Mouse (Mus musculus): Measurements from ENCODE around the gene Commd1. TPM values are rescaled to one million over a fixed set of nuclear protein-coding genes. Genes with fewer than 3 reads are reported as not detected.

Gene Commd1
- total RNA-seq, 2 experiments from 2014 or later = 179 to 180 TPM

DNA sequence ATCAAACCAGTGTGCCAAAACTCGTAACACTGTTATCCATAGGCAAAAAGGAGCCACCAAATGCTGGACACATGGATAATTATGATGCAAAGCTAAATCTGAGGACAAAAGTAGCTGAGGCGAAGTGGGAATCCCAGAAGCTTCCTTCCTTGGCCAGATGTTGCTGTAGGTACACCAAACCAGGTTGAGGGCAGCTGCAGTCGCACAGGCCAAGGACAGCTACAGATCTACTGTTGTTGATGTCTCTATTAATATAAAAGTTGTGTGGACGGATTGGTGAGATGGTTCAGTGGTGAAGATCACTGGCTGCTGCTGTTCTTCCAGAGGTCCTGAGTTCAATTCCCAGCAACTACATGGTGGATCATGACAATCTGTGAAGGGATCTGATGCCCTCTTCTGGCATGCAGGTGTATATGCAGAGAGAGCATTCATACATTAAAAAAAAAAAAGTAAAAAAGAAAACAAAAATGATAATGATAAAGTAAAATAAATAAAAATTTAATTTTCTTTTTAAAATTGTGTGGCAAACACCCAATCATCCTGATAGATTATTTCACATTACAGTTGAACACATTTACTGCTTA is 24.3 kb downstream of the Commd1 start:
- DNase-seq = peak in 1 of 2 experiments; percentile 22
- intact Hi-C loops (cut with DNase I) = loop anchor here (1.0 to 5.0 kb wide), 5 partner anchors 96 to 731 kb away; partner anchors contain the start of gene B3gnt2

DNA sequence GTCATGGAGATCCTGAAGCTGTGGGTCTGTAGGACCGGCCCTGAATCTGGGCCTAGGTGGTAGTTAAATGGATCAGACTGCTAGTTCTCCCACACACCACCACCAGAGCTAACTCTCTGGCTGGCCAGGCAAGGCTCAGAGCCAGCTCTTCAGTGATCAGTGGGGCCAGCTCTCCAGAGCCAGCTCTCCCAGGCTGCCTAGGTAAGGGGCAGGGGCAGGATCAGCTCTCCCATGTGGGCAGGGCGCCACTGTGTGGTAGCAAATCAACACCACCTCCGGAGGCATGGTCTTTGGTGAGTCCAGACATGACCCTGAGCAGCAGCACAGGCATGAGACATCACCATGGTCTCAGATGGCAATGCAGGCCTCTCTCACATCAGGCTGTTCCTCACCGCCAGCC is 25.4 kb downstream of the Commd1 start:
- DNase-seq = peak; percentile 80 to 85
- intact Hi-C loops (cut with DNase I) = loop anchor here (1.0 to 5.0 kb wide), 5 partner anchors 95 to 730 kb away; partner anchors contain the start of gene B3gnt2

DNA sequence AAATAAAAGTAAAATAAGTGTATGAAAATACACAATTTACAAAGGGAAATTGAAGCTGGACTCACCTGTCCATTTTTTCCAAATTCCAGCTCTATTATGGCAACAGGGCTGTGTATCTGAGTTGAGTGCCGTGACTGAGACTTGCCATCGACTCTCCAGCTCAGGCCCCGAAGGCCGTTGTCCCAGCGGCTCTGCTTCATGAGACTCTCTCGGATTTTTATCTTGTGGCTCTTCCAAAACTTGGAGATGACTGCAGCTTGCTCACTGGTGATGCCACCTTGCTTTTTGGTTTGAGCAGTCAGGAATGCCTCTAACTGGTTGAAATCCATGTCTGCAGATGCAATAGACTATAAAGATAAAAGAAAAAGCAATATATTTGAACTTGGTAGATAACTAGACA is 25.8 kb downstream of the Commd1 start:
- DNase-seq = no peak
- intact Hi-C loops (cut with DNase I) = loop anchor here (5.0 kb wide), 4 partner anchors 94 to 729 kb away; partner anchors contain the start of gene B3gnt2

DNA sequence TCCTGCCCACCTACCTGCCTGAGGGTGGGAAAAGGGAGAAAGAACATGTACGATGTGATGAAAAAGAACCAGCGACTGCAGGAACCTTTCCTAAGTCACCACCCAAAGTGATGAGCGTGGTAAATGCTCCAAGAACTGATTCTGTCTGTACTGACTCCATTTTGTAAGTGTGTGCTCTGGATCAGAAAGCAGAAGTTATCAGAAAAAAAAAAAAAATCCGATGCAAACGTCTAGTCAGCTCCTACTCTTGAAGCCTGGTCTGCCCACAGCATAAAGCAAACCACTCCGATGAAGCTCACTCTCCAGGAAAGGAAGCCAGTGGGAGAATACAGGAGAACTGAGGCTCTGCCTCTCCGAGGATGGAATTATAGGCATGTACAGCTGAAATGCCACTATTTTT is 29.5 kb downstream of the Commd1 start:
- DNase-seq = no peak
- intact Hi-C loops (cut with DNase I) = no loop called here

DNA sequence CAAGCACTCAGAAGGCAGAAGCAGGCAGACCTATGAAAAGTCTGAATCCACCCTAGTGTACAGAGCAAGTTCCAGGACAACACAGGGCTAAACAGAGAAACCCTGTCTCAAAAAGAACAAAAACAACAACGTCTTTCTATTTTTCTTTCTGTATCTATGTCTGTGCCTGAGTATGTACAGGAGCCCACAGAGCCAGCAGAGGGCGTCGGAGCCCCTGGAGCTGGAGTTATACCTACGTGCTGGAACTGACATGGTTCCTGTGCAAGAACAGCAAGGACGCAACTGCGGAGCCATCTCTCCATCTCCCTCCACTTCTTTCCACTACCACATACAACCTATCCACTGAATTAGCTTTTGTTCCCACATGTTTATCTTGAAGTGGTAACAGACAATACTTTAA is 32.1 kb downstream of the Commd1 start:
- DNase-seq = no peak
- intact Hi-C loops (cut with DNase I) = no loop called here

DNA sequence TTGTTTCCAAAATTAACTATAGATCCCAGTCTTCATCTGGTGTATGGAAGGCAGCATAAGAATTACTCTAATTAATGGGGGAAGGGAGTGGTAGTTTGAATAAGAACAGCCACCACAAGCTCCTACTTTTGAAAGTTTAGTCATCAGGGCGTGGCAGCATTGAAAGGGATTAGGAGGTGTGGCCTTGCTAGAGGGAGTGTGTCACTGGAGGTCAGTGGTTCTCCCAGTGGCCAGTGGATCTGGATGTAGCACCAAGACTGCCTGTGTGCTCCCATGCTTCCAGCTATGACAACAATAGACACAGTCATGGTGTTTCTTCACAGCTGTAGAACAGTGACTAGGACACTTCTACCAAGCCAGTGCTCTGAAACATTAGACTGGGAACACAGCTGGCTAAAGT is 33.1 kb downstream of the Commd1 start:
- intact Hi-C loops (cut with DNase I) = no loop called here
- no peak for DNase-seq

DNA sequence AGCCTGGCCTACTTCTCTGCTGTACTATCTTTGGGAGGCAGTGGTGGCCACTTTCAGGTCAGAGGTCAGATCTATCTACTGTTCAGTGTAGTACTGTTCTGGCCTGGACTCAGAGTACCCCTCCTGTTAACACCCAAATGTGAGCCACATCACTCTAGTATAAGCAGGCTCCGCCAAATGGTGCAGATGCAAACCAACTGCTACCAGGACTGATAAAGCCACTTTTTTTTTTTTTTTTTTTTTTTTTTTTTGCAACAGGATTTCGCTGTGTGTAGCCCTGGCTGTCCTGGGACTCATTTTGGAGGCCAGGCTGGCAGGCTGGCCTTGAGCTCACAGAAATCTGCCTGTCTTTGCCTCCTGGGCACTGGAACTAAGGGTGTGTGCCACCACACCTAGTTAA is 43.2 kb downstream of the Commd1 start:
- intact Hi-C loops (cut with DNase I) = no loop called here
- DNase-seq = no peak

DNA sequence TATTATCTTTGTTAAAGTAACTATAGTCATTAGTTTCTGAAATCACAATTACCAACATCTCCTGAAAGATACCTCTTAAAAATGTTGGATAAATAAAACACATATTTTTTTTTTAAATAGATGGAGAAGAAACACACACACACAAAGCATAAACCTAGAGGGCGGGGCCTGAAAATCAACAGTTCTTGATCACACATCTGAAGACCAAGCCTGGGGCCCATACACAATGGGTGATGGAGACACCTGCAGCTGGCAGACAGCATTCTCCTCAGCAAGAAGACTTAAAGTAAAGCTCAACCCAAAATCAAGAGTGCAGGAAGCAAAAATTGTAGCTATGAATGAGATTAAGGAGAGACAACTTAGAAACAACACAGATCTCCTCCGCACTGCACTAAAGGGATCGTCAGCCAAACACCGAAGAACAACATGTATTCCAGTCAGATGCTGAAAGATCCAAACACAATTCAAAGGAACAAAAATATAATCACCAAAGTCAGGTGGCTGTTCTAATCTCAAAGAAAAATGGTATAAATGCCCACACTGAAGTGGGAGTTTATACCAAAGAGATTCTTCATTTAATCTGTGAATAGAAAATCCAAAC is 44.4 kb downstream of the Commd1 start:
- intact Hi-C loops (cut with DNase I) = no loop called here
- no peak for DNase-seq

DNA sequence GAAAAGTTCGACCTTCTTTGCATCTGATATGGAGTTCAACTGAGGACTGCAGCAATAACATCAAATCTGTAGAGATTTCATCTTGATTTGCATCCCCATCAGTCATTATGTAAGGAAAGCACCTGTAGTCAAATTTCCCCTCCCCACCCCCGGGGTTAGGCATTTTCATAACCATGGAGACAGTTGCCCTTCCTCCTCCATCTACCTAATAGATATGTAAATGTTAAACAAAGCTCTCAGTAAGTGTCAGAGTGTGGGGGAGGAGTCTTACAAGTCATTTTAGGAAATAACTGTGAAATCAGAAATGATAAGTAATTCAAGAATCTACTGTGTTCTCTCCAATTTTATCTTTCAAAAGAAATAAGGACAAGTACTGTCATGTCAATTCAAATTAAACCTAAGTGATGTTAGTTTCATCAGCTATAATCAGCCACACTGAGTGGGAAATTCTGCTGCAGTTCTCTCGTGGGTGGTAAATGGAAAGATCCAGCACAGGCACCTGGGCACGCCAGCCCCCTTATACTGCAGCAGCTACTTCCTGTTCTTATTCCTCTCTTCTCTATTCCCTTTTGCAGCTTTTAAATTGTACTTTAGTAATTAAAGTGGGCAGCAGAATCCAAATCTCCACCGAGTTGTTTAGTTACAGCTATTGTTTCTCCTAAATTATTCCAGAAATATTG is 45.6 kb downstream of the Commd1 start:
- intact Hi-C loops (cut with DNase I) = no loop called here
- no peak for DNase-seq

DNA sequence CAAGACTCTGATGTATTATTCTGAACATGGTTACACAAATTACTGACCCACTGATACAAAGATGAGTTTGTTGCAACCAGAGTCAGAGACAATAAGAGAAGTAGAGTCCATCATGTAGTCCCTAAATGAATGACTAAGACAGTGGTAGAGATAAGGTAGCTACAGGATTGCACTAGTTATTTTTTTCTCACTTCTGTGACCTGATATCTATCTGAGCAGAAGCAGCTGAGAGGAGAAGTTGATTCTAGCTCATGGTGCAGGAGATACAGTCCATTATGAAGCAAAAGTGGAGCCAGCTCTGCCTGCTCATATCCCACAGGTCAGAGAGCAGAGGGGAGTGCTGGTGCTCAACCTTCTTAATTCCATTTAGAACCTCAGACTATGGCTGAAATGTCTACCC is 50.0 kb downstream of the Commd1 start:
- intact Hi-C loops (cut with DNase I) = no loop called here

DNA sequence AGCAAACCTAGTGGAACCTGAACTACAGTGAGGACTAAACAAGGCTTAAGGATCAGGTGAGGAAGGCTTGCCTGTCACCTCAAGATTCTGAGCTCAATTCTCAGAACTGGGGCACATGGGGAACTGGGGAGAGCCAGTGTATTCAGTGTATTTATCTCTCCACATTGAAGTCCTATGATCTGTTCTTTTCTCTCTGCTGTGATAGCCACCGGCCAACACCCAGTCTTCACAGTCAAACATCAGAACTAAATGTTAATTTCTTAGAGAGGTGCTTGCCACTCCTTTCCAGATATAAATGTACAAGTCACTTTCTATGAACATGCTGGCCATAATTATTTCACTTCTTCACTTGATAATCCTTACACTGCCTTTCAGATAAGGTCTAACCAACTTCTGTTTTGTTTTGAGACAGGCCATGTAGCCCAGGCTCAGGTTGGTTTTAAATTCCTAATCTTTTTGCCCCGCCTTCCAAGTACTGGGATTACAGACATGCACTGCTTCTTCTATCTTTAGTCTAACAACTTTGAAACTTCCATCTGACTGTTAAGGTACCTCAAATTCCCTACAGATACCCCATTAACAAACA is 50.8 kb downstream of the Commd1 start:
- DNase-seq = no peak
- intact Hi-C loops (cut with DNase I) = no loop called here

More for the DNA sequence above, 50.0 kb downstream of the Commd1 start:
- DNase-seq = no peak

DNA sequence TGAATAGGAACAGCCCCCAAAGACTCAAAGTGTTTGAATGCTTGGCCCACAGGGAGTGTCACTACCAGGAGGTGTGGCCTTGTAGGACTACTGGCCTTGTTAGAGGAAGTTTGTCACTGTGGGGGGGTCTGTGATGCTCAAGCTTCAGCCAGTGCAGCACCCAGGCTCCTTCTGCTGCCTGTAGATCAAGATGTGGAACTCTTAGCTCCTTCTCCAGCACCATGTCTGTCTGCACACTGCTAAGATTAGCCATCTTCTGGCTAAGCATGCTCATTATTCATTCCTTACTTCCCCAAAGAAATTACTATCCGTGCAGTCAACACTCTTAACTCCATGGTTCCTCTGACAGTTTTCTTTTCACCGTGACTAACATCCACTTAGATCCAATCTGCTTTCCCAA is 52.1 kb downstream of the Commd1 start:
- no peak for DNase-seq
- intact Hi-C loops (cut with DNase I) = no loop called here

DNA sequence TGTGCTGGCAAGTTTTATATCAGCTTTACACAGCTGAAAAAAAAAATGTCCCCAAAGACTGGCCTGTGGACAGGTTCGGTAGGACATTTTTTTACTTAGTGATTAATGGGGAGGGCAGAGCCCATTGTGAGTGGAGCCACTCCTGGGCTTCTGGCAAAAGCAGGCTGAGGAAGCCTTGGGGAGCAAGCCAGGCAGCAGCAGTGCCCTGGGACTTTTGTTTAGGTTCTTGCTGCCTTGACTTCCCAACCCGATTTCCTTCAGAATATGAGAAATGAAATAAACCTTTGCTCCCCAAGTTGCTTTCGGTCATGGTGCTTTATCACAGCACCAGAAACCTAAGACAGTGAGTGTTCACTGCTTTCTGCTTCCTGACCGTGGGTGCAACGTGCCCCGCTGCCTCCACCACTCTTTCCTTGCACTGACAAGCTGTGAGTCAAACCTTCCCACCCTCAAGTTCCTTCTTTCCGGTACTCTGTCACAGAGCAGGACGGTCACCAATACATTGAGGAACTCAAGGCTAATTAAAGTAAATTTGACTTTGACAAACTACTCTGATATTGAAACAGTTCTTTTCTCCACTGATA is 53.5 kb downstream of the Commd1 start:
- no peak for DNase-seq
- intact Hi-C loops (cut with DNase I) = no loop called here

DNA sequence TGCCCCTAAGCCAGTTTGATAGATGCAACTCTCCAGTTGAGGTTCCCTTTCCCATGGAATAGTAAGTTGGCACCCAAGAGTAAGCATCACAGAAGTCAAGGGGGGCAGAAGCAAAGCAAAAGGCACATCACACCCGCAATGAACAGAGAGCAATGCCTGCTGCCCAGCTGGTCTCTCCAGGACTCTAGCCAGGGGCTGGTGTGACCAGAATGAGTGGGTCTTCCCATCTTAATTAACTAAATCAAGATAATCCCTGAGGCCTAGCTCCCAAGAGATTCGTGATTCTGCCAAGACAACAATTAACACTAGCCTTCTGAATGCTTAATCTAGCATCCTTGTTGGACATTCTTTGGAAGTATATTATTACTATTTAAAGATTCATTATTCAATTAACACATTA is 58.6 kb downstream of the Commd1 start:
- intact Hi-C loops (cut with DNase I) = no loop called here
- DNase-seq = no peak

DNA sequence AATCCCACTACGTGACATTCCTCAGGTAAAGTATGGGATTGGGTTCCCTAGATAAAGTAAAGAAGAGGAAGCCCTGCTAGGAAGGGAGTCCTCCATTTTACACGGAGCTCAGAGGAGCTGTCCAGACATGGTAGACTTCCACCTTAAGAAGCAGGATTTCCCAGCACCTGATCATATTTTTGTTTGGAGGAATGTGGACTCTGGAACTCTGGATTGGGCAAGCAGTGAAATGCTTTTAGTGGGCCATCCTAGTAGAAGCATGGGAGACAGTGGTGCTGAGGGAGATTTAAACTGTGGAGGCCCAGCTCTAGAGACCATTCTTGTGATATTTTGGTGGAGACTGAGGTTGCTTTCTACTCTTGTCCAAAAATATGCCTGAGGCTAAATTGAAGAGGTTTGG is 59.6 kb downstream of the Commd1 start:
- intact Hi-C loops (cut with DNase I) = no loop called here
- DNase-seq = no peak

DNA sequence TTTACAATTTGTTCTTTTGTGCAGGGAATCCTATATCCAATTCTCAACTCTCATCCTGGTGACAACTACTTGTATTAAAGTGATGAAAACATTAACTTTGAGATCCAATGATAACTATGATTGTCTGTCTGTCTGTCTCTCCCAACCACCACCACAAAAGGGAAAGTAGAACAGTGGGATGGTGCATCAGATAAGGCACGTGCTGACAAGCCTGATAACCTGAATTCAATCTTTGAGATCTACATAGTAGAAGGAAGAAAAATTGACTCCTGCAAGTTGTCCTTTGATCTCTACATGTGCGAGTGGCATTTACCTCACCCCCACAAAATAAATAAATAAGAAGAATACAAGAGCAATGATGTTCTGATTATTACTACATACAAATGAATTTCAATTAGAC is 62.8 kb downstream of the Commd1 start:
- DNase-seq = no peak
- intact Hi-C loops (cut with DNase I) = no loop called here

DNA sequence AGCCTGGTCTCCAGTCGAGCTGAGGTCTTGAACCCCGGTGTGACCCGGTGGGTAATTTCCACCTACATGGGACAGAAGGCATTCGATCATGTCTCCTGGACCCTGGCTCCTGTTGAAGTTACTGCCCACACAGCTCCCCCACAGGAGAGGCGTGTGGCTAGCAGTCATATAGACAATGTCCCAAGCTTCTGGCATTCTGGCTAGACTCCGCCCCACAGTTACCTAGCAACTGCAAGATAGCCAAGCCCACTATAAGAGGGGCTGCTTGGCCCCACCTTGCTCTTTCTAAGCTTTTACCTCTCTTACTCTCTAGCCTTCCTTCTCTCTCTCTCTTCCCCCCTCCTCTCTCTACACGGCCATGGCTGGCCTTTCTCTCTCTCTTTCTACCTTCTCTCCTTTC is 64.4 kb downstream of the Commd1 start:
- intact Hi-C loops (cut with DNase I) = no loop called here
- no peak for DNase-seq

DNA sequence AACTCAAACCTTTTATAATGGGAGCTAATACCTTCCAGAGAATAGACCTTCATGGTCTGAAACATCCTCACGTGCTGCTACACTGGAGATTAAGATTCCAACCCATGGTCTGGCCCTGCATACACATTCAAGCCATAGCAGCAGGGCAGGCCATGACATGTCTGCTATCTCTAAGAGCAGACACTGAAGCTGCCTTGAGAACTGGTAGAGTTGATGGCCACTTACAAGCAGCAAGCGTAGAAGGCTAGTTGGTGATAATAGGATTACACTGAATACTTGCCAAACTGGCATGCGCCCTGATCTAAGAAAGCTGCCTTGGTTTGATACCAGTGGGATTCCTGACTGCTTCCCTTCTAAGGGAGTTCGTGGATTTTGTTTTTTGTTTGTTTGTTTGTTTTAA is 68.4 kb downstream of the Commd1 start:
- DNase-seq = no peak
- intact Hi-C loops (cut with DNase I) = no loop called here

DNA sequence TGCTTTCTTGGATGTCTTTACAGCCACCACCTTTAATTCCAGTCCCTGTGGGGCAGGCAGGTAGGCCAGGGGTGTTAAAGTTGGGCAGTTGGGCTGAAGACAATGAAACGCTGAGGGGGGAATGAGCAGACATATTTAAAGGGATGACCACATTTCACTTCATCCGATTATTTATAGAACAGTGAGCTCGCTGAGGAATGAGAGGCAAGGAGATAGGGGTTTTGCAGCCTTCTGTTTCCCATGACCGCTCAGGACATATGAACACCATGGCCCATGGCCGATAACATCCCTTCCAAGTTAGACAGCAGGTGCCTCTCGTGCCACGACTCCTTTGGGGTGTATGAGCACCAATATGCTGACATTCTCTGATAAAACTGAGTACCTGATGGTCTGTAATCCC is 70.4 kb downstream of the Commd1 start:
- DNase-seq = peak; percentile 34 to 53
- intact Hi-C loops (cut with DNase I) = no loop called here

DNA sequence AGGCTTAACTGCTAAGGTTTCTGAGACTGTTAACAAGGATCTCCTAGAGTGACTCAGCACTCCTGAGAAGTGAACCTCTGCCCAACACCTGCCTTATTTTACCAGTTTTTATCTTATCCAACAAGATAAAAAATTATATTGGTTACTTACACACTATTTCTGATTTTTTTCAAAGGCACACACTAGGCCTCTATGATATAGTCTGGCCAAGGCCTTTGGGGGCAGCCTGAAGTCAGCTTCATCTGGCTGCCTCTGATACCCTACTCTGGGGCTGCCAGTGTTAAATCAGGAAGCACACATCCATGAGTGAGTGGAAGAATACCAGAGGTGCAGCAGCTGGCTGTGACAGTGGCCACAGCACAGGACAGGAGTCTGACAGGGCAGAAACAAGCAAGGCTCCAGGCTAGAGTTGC is 75.7 kb downstream of the Commd1 start:
- intact Hi-C loops (cut with DNase I) = no loop called here
- no peak for DNase-seq

DNA sequence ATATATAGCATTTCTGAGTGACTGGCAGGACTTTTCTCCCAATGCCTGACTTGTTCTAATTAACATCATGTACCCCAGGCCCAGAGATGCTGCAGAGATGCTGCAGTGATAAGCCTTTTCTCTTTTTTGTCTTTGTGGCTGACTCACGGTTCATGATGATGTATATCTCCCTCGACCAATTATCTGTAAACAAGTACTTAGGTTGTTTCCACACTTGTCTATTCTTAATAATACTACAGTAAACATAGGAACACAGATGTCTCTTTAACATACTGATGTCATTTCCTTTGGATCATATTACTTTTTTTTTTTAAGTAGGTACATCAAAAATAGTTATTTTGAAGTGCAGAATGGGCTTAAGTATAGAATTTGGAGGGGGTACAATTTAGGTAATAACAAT is 79.3 kb downstream of the Commd1 start:
- intact Hi-C loops (cut with DNase I) = no loop called here
- DNase-seq = no peak

DNA sequence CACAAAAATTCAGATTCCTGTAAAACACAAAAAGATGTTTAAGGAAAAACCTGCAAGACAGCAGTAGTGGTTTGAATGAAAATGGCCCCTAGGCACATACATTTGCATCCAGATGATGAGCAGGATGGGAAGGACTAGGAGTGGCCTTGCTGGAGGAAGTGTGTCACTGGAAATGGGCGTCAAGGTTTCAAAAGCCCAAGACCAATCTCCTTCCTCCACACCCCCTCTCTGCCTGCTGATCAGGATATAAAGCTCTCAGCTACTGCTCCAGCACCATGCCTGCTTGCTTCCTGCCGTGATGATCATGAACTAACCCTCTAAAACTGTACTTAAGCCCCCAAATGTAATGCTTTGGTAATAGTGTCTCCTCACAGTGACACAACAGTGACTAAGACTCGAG is 82.1 kb downstream of the Commd1 start:
- DNase-seq = no peak
- intact Hi-C loops (cut with DNase I) = no loop called here

Measured in heart, postnatal 10 days (tissue).